Mouse (Mus musculus) yolk sac, embryonic 10.5 days (tissue): Measurements from ENCODE around the gene Acad12.
"Not testable (repeated sequence)": the region's sequence is repeated elsewhere in the genome, so short reads cannot be mapped to it uniquely, and the experiment has no call there.

Experiments used
- DNase-seq: peaks from one replicate; pipeline ENCODE4 v3.0.0-alpha.2; 2017; ENCODE audit warnings: low spot score

Gene Acad12

DNA sequence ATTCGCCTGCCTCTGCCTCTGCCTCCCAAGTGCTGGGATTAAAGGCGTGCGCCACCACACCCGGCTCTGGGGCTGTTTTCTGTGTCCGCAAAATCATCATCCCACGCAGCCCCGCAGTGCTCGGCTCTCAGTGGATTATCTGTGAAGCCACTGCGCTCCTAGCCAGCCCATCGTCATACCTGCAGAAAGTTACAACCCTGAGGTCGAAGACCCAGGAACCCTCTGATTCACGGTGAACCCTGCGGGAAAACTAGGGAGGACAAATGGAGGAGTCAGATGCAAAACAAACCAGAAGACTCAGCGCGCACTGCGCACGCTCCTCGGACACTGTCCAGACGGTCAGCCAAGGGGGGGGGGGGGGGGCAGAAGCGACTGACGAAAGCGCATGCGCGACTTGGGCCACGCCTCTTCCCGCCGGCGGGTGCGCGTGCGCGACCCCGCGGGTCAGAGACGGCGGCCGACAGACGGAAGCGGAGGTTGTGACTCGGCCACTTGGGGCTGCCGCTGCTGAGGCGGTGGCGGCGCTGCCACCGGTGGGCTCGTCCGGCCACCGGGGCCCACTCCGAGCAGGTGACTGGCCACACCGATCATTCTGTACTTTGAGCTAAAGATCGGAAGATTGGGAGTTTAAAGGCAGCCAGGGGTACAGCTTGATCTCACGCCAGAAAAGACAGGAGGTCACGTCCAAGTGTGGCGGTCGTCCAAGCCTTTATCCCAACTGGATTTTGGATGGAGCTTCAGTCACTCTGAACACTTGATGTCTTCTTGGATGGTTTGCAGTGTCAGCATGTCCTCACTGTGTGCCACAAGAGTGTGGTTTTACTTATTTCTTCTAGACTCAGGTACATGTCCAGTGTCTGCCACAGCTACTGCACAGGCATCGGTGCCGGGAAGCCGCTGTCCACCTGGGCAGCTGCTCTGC, at the start of gene Acad12:
Gene Acad12, minus strand, starts transcription at position 347 of the 922 bp plus-strand sequence.
- peak; percentile 94 for DNase-seq

DNA sequence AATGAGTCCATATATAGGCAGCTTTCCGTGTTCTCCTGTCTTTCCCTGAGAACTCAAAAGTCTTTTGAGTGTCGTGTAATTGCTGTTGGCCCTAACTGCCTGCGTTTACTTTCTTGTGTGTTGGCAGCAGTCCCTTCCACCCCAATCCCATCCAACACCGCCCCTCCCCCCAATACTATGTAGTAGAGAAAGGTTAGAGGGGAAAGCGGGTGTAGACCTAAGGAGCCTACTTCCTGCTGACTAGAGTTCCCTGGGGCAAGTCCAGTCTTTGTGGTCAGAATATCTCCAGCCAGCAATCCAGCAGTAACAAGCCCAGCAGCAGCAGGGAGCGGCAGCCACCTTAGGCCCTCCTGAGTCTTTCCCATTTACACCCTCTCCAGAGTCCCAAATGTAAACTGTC, 49.7 kb upstream of the Acad12 start:
- DNase-seq = no peak

DNA sequence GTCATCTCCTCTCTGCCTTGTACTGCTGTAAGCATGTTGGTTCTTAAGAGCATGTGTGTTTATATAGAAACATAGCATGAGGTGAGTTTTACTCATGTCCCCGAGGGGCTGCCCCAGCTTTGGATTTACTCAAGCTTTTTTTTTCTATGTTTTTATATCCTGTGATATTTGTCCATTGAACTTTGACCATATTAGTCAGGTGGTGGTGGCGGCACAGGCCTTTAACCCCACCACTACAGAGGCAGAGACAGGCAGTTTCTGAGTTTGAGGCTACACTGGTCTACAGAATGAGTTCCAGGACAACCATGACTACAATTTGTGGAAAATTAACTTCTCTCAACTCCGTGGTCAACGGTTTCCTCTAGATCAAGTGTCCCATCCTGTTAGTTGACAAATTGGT, 48.3 kb upstream of the Acad12 start:
- peak; percentile 10 for DNase-seq

DNA sequence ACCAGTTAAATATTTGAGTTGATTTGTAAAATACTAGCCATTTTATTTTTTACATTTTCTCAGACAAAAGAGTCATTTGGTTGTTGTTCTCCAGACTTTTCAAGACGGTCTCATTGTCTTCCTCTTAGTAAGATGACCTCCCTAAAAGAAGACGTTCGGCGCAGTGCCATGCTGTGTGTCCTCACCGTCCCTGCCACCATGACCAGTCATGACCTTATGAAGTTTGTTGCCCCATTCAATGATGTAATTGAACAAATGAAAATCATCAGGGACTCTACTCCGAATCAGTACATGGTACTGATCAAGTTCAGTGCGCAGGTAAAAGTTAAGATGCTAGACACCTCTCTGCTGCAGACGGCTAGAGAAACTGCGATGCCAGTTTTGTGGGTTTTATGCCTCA, 46.2 kb upstream of the Acad12 start:
- no peak for DNase-seq

DNA sequence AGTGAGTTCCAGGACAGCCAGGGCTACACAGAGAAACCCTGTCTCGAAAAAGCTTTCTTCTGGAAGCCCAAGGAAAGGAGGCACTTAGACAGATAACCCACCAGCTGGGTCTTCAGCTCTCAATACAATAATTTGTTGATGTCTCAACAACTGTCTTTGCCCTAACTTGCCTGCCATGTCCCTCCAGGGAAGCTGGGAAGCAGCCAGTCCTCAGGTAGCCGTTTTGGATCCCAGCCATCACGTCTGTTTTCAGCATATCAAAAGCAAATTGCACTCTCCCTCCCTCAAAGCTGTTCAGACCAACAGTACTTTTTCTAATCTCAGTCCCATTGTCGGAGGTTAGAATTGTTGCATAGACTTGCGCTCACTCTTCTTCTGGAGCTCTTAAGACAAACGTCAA, 45.3 kb upstream of the Acad12 start:
- DNase-seq = no peak

DNA sequence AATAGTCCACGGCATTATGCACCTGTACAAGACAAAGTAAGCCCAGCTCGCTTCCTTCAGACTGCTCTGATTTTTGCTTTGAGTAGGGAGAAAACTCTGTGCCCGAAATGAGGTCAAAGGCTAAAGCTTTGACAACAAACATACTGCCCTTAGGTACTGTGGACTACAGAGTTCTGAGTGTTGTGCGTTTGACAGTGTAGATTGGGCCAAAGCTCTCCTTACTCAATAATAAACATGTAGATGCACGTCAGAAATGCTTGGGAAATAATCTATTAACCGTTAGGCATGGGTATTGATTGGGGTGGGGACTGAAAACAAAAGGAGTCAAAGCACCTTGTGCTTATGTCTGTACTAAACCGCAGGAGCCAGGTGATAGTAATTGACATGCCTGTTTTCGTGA, 44.7 kb upstream of the Acad12 start:
- DNase-seq = peak; percentile 10

DNA sequence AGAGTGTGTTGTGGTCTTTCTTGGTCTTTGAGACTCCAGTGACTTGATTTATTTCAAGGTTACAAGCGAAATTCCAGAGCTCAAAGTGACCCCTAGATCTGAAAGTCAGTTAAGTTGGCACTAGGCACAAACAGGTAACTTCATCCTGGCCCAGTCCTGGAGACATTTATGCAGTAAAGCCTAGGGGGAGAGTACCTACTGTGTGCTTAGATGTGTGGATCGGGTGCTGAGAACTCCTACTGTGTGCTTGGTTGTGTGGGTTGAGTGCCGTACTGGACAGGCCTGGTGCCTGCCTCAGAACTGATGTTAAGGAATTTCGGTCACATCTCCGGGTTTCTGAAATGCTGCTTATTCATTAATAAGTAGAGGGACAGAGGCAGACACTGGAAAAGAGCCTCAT, 42.8 kb upstream of the Acad12 start:
- no peak for DNase-seq

DNA sequence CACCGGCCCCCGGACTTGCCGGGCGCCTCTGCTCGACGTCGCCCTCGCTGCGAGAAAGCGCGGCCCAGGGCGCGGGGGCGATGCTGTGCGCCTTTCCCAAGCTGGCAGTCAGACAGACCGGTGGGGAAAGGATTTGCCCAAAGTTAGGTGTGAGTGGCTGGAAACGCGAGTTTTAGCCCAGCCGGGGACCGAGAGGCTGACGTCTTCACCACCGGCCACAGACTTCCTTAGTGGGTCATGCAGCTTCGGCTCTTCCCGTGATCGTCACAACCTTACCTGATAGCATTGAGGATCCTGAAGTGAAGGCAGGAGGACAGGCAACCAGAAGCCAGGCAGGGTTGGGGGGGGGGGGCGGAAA, 42.1 kb upstream of the Acad12 start:
- DNase-seq = no peak

DNA sequence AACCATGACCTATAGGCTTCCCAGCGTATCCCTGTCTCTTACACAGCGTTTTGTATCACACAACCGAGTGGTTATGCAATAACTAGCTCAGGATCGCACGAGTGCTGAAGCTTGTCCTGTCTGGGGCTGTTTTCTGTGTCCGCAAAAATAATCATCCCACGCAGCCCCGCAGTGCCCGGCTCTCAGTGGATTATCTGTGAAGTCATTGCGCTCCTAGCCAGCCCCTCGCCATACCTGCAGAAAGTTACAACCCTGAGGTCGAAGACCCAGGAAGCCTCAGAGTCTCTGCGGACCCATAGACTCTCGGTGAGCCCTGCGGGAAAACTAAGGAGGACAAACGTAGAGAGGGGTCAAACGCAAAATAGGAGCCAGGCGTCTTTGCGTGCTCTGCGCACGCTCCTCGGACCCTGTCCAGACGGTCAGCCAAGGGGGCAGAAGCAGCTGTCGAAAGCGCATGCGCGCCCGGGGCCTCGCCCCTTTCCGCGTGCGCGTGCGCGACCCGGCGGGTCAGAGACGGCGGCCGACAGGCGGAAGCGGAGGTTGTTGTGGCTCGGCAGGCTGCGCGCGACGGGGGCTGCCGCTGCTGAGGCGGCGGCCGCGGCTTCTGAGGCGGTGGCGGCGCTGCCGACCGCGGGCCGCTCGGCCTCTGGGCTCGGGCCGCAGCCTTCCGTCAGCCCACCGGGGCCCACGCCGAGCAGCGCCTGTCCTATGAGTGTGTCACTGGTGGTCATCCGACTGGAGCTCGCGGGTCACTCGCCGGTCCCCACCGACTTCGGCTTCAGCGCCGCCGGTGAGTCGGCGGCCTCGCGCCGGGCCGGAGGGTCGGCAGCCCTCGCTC, 41.5 kb upstream of the Acad12 start, which contains the start of the genes Acad10 and Brap:
Gene Acad10, minus strand, starts transcription at position 456 of the 838 bp plus-strand sequence.
Gene Brap, plus strand, starts transcription at position 505 of the 838 bp plus-strand sequence.
- peak; percentile 95 for DNase-seq

DNA sequence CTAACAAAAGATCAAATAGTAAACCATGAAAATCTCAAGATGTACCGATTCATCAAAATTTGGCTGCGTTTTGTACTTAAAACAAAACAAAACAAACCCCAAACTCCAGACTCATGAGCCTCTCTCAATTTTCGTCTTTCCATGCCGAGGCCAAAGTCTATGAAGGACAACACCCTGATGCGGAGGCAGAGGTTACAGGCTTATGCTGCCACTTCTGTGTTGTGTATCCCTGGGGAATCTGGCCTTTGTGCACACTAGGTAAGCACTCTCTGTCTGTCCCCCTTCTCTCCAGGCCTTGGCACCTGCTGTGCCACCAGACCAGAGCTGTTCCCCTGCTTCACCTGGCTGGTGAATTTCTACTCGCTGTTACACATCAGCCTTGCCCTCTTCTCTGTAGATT, 38.9 kb upstream of the Acad12 start:
- not testable (repeated sequence) for DNase-seq

DNA sequence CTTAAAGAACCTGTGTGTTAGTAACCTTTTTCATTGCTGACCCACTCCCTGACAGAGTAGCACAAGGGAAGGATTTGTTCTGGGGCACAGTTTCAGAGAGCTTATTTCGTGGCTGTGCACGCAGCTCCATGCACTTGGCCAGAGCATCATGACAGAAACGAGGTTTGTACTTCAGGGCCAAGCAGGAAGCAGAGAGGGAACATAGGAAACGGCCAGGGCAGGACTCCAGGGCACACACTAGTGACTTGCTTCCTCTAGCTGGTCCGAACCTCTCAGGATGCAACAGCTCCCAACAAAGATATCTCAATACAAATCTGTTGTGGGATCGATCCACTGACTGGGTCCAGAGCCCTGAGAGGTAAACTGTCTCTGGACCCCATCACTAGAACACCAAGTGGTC, 38.1 kb upstream of the Acad12 start:
- not testable (repeated sequence) for DNase-seq

DNA sequence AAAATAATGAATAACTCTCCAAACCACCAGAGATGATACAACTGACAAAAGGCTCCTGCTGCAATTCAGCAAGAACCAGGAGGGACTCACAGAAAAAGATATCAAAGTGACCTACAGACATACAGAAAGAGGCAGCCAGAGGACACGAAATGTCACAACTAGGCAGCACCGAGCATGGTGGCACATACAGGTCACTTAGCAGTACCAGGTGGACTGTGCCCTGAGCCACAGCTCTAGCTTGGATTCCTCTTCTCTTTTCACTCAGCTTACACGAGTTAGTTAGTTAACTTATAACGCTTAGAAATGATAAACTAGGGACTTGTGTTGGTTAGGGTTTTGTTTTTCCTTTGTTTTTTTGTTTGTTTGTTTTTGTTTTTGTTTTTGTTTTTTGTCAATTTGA, 35.8 kb upstream of the Acad12 start:
- no peak for DNase-seq

DNA sequence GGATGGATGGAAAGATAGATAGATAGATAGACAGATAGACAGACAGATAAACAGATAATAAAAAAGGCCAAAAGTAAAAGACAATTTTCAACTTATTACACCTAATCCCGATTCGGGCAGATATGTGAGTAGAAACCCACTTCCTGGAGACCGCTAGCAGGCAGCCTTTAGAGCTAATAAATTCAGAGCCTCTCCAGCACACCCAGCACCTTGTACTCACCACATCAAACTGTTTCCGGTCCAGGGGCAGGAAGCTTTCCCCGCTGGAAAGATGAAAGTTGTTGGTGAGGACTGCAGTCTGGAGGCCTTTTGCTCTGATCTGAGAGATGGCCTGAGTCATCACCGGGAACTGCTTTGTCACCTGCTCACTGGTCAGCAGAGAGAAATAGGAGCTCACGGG, 30.4 kb upstream of the Acad12 start:
- DNase-seq = no peak

DNA sequence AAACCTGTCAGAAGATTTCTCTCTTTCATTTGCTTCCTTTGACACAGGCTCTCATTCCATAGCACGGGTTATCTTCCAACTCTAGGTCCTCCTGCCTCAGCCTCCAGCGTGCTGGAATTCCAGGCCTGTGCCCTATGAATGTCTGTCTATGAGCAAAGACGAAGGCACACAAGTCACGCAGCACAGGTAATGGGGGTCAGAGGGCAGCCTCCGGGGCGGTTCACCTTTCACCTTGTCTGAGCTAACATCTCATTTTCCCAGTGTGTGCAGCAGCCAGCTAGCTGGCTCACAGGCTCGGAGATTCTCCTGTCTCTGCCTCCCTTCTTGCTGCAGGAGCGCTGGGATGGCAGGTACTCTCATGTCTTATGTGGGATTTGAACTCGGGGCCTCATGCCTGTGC, 20.9 kb upstream of the Acad12 start:
- peak; percentile 76 for DNase-seq

DNA sequence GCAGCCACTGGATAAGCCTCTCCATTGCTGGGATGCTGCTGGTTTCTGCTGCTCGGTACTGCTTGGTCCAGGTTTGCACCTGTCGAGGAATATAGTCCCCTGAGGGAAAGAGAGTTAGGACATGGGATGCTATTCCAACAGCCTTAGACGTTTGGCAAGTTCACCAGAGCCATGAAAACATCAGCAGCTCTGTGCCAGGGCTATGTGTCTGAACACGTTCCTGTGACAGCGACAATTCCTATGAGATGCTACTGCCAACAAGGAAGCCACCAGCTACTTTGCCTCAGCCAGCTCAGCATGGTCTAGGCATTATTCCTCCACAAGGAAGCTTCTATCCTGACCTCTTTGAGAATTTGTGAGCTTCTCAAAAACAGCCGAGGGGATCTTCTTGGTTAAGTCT, 18.6 kb upstream of the Acad12 start:
- DNase-seq = no peak

DNA sequence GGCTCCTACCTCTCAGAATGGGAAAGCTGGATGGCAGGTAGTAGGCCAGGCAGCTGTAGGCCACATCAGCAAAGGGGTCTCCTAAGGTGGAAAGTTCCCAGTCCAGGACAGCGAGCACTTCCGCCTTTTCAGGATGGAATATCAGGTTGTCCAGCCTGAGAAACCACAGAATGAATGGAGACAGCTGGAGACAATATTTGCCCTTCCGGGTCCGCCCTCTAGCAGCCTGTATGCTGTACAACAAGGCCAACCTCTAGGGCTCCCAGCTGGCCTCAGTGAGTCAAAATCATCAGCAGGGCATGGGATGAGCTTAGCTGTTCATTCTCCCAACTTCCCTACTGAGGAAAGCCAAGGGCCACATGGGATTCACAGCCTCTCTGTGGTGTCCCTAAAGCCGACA, 15.9 kb upstream of the Acad12 start:
- no peak for DNase-seq

DNA sequence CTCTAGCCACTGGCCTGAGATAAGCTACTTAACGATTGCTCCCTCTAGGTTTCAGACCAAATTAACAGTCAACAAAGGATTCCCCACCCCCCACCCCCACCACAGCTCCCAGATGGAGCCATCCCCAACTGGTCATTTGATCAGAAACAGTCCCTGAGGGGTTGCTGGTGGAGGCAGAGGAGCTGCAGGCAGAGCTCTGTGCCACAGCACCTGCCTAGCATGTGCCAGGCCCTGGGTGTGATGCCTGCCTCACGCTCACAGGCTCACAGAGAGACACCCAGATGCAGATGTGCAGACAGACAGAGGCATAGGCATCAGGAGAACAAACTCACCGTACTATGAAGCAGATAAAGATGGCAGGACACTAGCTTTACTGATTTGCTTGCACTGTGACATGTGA, 14.1 kb upstream of the Acad12 start:
- DNase-seq = no peak

DNA sequence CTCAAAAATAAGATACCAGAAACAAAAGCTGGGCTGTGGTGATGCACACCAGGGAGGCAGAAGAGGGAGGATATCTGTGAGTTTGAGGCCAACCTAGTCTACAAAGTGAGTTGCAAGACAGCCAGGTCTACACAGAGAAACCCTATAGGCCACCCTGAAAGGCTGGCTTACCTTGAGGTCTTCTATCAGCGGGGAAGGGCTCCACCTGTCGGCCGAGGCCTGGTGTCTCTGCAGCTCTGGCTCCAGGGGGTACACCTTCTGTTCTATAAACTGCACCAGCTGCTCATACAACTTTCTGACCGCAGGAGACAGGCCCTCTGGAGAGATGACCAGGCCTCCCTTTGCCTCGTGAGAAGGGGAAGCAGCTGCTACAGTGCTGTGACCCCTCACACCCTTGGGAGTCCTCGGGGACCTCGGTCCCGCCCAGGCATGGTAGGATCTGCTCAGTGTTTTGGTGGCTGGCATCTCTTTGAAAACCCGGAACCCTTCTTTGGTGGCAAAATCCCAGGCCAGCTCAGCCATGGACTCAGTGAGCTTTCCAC, 12.4 kb upstream of the Acad12 start:
- DNase-seq = not testable (repeated sequence)

DNA sequence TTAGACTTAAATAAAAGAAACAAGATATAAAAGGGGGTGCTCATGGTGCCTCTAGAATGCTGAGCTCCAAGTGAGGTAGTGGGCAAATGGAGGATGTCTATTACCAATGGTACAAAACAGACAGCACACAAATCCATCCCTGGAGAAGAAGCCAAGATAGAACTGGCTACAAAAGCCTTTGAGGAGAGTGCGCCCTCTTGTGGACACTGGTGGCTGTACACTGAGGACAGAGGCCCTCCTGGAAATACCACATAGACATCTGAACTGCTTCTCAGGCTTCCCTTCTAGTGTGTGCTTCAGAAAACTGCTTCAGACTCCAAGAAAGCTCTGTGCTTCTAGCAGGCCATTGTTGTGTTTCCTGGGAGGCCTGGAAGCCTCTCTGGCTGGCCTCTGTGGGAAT, 9.1 kb upstream of the Acad12 start:
- peak; percentile 25 for DNase-seq

DNA sequence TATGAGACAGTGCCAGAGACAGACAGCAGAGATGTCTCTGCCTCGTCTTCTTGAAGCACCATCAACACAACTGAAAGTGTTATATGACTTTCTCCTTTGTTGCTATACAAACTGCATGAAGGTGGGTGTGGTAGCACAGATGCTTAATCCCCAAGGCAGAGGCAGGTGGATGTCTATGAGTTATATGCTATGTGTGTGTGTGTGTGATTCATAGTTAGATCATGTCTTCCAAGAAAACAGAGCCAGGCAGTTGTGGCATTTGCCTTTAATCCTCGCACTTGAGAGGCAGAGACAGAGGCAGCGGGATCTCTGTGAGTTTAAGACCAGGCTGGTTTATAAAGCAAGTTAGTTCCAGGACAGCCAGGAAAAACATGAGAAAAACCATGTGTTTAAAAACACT, 4.5 kb upstream of the Acad12 start:
- no peak for DNase-seq

DNA sequence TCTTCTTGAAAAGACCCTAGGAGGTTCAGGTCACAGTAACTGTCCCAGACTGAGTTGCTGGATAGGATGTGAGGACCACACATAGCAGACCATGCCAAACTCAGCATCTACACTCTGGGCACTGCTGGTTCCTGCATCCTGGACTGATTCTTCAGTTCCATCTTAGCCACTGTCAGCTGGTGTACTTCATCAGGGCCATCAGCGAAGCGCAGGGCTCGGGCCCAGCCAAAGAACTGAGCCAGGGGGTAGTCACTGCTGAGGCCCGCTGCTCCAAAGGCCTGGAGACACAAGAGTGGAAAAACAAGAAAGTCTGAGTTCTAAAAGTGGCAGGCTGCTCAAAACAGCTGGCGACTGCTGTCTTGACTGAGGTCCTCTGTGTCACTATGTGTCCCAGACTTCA, 2.4 kb upstream of the Acad12 start:
- DNase-seq = no peak

DNA sequence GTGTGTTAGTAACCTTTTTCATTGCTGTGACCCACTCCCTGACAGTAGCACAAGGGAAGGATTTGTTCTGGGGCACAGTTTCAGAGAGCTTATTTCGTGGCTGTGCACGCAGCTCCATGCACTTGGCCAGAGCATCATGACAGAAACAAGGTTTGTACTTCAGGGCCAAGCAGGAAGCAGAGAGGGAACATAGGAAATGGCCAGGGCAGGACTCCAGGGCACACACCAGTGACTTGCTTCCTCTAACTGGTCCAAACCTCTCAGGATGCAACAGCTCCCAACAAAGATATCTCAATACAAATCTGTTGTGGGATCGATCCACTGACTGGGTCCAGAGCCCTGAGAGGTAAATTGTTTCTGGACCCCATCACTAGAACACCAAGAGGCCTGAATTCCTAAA, 3.8 kb downstream of the Acad12 start:
- DNase-seq = not testable (repeated sequence)

DNA sequence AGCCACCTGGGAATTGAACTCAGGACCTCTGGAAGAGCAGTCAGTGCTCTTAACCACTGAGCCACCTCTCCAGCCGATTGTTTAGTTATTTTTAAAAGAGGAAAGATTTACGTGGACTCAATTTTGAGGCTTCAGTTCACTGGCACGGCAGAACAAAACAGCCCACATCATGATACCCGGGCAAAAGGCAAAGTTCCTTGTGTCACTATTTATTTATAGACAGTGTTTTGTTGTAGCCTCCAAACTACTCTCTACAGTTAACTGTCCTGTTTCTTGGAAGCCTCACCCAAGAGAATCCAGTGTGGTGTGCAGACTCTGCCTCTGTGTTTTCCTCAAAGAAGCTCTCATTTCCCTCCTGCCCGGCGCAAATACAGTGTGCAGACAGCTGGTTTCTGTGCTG, 6.7 kb downstream of the Acad12 start:
- no peak for DNase-seq
